Mouse (Mus musculus) induced T-regulatory cell, adult 2 months (primary cell): ENCODE measurements at regions not wholly inside any gene's neighbourhood (a gene's known extent, or its start where the extent isn't known, plus 50 kb on each side); places are given as distances from the start of the nearest gene placed in this dataset.

ENCODE experiments used
- DNase-seq: peaks from one replicate; pipeline ENCODE4 v3.0.0-alpha.2; 2012; ENCODE audit warnings: low read depth

GRCm38 (mm10) chr1:75895550-75895949, 349.5 kb downstream of the Slc4a3 start:
- no peak for DNase-seq

- DNase-seq, result no peak
Observed at GRCm38 (mm10) chr1:75901146-75901545, 355.1 kb downstream of the Slc4a3 start.

GRCm38 (mm10) chr1:75905699-75906470, 359.8 kb downstream of the Slc4a3 start:
- no peak for DNase-seq

GRCm38 (mm10) chr1:75915311-75915710, 369.2 kb downstream of the Slc4a3 start:
- no peak for DNase-seq

- DNase-seq, result no peak
Observed at GRCm38 (mm10) chr1:75916181-75916580, 370.1 kb downstream of the Slc4a3 start.

GRCm38 (mm10) chr1:75919134-75919533, 373.1 kb downstream of the Slc4a3 start:
- DNase-seq, result no peak

- no peak for DNase-seq
Observed at GRCm38 (mm10) chr1:75925046-75925445, 379.0 kb downstream of the Slc4a3 start.

- DNase-seq, result no peak
Observed at GRCm38 (mm10) chr1:75925802-75926201, 379.7 kb downstream of the Slc4a3 start.

- DNase-seq, result no peak
Observed at GRCm38 (mm10) chr1:75931852-75932251, 385.8 kb downstream of the Slc4a3 start.

- no peak for DNase-seq
Observed at GRCm38 (mm10) chr1:75933831-75934230, 387.8 kb downstream of the Slc4a3 start.

GRCm38 (mm10) chr1:75934761-75935160, 388.7 kb downstream of the Slc4a3 start:
- no peak for DNase-seq

GRCm38 (mm10) chr1:75935866-75936265, 389.8 kb downstream of the Slc4a3 start:
- DNase-seq, result no peak

GRCm38 (mm10) chr1:75936596-75936995, 390.5 kb downstream of the Slc4a3 start:
- DNase-seq, result no peak

- DNase-seq, result no peak
Observed at GRCm38 (mm10) chr1:75937331-75937730, 391.3 kb downstream of the Slc4a3 start.

- no peak for DNase-seq
Observed at GRCm38 (mm10) chr1:75946290-75946839, 400.3 kb downstream of the Slc4a3 start.

GRCm38 (mm10) chr1:75978203-75978986, 432.3 kb downstream of the Slc4a3 start:
- no peak for DNase-seq

- DNase-seq, result no peak
Observed at GRCm38 (mm10) chr1:75983057-75983456, 437.0 kb downstream of the Slc4a3 start.

- no peak for DNase-seq
Observed at GRCm38 (mm10) chr1:75983487-75983886, 437.4 kb downstream of the Slc4a3 start.

GRCm38 (mm10) chr1:75988496-75988895, 442.4 kb downstream of the Slc4a3 start:
- DNase-seq, result no peak

- DNase-seq, result no peak
Observed at GRCm38 (mm10) chr1:75992039-75992438, 446.0 kb downstream of the Slc4a3 start.

- DNase-seq, result no peak
Observed at GRCm38 (mm10) chr1:75997222-75997621, 451.2 kb downstream of the Slc4a3 start.

- DNase-seq, result no peak
Observed at GRCm38 (mm10) chr1:76001124-76001523, 455.1 kb downstream of the Slc4a3 start.

GRCm38 (mm10) chr1:76009601-76010000, 463.5 kb downstream of the Slc4a3 start:
- no peak for DNase-seq
